Mouse (Mus musculus): ENCODE data around the gene Map4k2. TPM values are rescaled to one million over a fixed set of nuclear protein-coding genes. Genes with fewer than 3 reads are reported as not detected.

Map4k2 gene
- polyA plus RNA-seq (2015; fragmentation: Nextera tagmentation; extraction: Ambion mirVana): 4.4 and 4.9 TPM in 2 replicates

DNA sequence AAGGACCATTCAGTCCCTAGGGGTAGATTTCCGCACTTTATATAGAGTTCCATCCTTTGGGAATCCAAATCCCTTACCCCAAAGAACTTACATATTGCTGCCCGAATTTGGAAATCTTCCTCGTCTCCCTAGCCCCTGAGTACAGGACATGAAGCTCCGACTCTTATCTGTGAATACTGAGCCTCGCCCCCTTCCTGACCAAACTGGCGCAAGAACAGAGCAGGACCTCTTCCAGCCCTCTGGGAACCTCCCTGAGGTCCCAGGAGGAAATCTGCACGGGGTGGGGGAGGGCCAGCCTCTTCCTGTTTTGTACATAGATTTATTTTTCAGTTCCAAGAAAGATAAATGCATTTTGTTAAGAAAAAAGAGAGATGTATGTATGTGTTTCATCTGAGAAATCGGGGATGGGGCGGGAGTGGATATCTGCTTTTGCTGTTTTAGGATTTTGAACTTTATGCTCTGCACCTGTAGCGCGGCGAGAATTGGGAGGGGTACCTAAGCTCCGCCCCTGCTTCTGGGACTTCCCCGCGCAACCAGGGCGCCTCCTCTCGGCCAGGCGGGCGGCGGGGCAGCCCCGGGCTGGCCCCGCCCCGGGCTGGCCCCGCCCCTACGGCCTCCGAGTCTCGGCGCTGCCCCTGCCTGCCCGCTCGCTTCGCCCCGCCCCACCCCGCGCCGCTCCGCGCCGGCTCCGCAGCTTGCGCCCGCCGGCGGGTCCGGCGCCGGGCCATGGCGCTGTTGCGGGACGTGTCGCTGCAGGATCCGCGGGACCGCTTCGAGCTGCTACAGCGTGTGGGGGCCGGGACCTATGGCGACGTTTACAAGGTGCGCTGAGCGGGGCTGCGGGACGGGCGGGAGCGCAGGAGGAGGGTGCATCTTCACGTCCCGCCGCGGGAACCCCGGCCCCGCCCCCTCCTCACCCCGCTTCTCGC is at the start of gene Map4k2:
Map4k2 (plus strand) TSS at position 612 of the 929 bp plus-strand sequence.

DNA sequence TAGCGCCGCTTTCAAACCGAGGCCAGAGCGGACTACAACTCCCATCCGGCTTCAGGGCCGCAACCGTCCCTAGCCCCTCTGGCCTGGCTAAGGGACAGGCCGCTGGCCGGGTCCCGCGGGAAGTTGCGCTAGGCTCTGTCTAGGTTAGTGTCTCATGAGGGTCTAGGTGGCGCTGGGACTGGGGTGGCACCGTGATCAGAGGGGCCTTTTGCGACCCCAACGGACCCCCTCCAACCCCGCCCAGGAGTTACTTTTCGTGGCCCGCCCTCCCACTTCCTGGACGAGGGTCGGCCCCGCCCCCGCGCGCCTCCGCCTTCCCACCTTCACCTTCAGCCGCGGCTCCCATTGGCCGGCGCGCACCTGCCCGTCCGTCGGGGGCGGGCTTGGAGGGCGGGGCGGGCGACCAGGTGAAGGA is 34.8 kb upstream of the Map4k2 start, which contains the start of gene Cdc42bpg:
Cdc42bpg (plus strand) TSS at position 320 of the 415 bp plus-strand sequence.

DNA sequence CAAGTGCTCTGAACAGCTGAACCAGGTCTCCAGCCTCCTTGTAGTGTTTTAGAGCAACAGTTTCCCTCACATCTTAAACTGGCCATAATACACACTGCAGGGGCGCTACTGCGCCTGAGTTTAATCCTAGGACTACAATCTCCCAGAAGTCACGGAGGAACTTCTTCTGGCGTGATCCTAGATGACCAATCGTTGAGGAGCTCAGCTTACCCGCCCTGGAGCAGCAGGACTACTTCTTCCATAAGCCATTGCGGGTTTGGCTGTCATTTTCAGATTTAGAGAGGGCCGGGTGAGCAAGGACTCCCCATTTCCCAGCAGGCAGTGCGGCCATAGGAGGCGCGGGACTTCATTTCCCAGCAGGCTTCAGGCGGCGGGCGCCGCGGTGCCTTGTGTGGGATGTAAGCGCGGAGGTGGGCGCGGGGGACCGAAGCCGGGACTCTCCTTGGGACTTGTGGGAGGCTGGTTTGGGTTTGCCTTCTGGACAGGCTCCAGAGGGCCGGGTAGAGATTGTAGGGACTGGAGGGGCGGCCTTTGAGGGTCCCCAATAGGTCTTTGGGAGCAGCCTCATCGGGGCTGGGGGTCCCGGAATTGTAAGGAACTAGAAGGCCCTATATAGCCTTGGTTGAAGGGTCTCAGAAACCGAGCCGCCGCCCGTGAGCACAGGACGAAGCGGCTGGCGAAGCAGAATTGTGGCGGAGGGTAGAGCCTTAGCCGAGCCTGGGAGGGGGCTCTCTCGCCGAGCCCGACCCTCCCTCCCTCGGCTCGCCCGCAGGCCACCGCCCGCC is 6.1 kb upstream of the Map4k2 start, which contains the start of gene Men1:
Men1 (plus strand) TSS at position 307 of the 785 bp plus-strand sequence.

DNA sequence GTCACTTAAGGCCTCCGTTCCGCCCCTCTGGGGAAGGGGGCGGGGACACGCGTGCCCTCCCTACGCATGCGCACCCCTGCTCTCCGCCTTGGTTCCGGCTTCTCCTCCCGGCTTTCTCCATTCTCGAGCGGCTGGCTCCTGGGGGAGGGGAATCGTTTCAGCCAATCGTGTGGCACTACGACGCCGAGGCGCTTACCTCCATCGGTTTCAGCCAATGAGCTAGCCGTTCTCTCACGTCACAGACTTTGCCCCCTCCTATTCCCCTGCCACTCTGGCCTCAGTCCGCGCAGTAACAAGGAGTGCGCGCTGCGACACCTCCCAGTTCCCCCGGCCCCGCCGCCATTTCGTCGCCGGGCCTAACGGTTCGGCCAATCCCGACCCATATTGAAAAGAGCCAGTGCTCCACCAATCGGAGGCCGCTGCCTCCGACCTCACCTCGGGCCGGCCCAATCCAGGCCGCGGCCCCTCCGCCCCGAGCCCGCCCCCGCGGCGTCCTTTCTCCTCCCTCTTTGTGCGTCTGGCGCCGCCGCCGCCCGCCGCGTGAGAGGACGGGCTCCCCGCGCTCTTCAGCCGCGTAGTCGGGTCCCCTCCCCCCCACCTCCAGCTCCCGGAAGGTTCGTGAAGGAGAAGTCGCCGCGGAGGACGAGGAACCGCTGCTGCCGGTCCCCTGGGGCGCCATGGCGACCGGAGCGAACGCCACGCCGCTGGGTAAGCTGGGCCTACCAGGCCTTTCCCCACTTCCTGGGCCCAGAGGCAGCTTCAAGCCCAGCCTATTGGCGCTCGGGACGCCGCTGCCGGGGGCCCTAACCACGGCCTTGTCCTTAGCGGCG is 22.7 kb downstream of the Map4k2 start, which contains the start of gene Sf1:
Sf1 (plus strand) TSS at position 280 of the 830 bp plus-strand sequence.

DNA sequence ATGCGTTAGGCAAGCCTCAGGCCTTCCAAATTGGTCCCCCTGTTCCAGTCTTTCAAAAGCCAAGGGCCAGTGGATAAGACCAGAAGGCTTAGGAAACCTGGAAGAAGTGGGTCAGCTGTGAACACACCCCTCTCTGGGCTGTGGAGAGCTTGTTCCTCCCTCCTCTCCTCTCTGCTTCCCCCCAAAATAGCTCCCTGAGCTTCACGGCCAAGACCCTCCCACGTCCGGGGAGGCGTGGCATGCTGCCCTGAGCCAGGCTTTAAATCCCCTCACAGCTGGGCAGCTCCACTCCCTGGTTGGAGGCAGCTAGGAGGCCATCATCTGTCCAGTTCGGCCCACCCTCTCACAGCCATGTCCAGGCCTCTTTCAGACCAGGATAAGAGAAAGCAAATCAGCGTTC is 43.2 kb downstream of the Map4k2 start, which contains the start of gene Pygm:
Pygm (plus strand) TSS at position 272 of the 400 bp plus-strand sequence.

DNA sequence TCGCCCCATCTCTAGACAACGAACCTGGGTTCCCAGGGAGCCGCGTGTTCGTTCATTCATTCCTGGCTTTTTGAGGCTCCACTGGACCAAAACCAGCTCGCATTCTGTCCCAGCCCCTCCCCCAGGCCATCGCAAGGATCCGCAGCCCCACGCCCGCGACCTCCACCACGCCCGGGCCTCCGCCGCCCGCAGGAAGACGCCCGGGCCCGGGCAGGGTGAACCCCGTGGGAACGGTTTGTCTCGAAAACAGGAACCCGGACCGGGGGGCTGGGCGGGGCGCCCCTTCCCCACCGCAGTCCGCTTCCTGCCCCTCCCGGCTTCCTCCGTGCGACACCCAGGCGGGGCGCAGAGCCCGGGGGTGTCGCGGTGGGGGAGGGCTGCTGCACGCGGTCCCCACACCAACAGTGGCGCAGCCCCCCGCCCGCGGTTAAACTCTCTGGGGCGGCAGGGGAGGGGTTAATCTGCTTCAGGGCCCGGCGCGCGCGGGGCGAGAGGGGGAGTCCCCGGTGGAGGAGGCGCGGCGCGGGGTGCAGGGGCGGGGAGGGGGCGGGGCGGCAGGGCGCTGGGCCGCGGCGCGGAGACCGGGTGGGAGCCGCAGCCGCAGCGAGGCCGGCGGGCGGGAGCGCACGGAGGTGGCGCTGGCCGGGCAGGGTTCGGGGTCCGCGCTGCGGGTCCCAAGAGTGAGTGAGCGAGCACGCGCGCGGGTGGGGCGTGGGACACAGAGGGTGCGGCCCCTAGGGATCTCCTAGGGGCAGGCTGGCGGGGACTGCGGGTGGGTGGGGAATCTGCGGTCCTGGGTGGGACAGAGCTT is 58.6 kb downstream of the Map4k2 start, which contains the start of gene Rasgrp2:
Rasgrp2 (plus strand) TSS at position 56 of the 811 bp plus-strand sequence.

Small RNA genes within 50 kb of the gene (microRNA-seq; reads per million reads assigned to microRNA genes)
- gene Mir6989: 0.10 to 0.64 reads per million in 2 experiments

Other genes with a start within 250 kb of the Map4k2 start
- gene AC131692.1, start 246.7 kb upstream of the Map4k2 start, polyA plus RNA-seq (2015; fragmentation: Nextera tagmentation; extraction: Ambion mirVana): not detected in 2 replicates
- gene Naaladl1, start 235.4 kb upstream of the Map4k2 start, polyA plus RNA-seq (2015; fragmentation: Nextera tagmentation; extraction: Ambion mirVana): 0.06 and 0.17 TPM in 2 replicates
- 27.7 and 29.1 TPM in 2 replicates for gene Sac3d1, start 222.5 kb upstream of the Map4k2 start, polyA plus RNA-seq (2015; fragmentation: Nextera tagmentation; extraction: Ambion mirVana)
- 19.0 and 19.4 TPM in 2 replicates for gene Snx15, start 212.8 kb upstream of the Map4k2 start, polyA plus RNA-seq (2015; fragmentation: Nextera tagmentation; extraction: Ambion mirVana)
- gene Batf2, start 200.2 kb upstream of the Map4k2 start, polyA plus RNA-seq (2015; fragmentation: Nextera tagmentation; extraction: Ambion mirVana): 0.27 and 0.34 TPM in 2 replicates
- gene Arl2, start 199.6 kb upstream of the Map4k2 start, polyA plus RNA-seq (2015; fragmentation: Nextera tagmentation; extraction: Ambion mirVana): 103 and 109 TPM in 2 replicates
- not detected in 2 replicates for gene Majin, start 156.7 kb upstream of the Map4k2 start, polyA plus RNA-seq (2015; fragmentation: Nextera tagmentation; extraction: Ambion mirVana)
- not detected in 2 replicates for gene Gpha2, start 114.8 kb upstream of the Map4k2 start, polyA plus RNA-seq (2015; fragmentation: Nextera tagmentation; extraction: Ambion mirVana)
- 14.8 and 16.1 TPM in 2 replicates for gene Ppp2r5b, start 105.3 kb upstream of the Map4k2 start, polyA plus RNA-seq (2015; fragmentation: Nextera tagmentation; extraction: Ambion mirVana)
- gene Atg2a, start 99.5 kb upstream of the Map4k2 start, polyA plus RNA-seq (2015; fragmentation: Nextera tagmentation; extraction: Ambion mirVana): 4.6 and 5.9 TPM in 2 replicates
- 59.1 and 78.1 TPM in 2 replicates for gene Ehd1, start 64.4 kb upstream of the Map4k2 start, polyA plus RNA-seq (2015; fragmentation: Nextera tagmentation; extraction: Ambion mirVana)
- gene Cdc42bpg, start 34.7 kb upstream of the Map4k2 start, polyA plus RNA-seq (2015; fragmentation: Nextera tagmentation; extraction: Ambion mirVana): 0.41 and 0.46 TPM in 2 replicates
- gene Men1, start 6.2 kb upstream of the Map4k2 start, polyA plus RNA-seq (2015; fragmentation: Nextera tagmentation; extraction: Ambion mirVana): 18.5 and 21.1 TPM in 2 replicates
- 45.9 and 50.2 TPM in 2 replicates for gene Sf1, start 22.6 kb downstream of the Map4k2 start, polyA plus RNA-seq (2015; fragmentation: Nextera tagmentation; extraction: Ambion mirVana)
- 1,248 and 1,567 TPM in 2 replicates for gene Pygm, start 43.3 kb downstream of the Map4k2 start, polyA plus RNA-seq (2015; fragmentation: Nextera tagmentation; extraction: Ambion mirVana)
- 77.1 and 83.7 TPM in 2 replicates for gene Rasgrp2, start 58.2 kb downstream of the Map4k2 start, polyA plus RNA-seq (2015; fragmentation: Nextera tagmentation; extraction: Ambion mirVana)
- gene Nrxn2, start 77.6 kb downstream of the Map4k2 start, polyA plus RNA-seq (2015; fragmentation: Nextera tagmentation; extraction: Ambion mirVana): 0.54 and 0.63 TPM in 2 replicates
- not detected in 2 replicates for gene Slc22a12, start 201.9 kb downstream of the Map4k2 start, polyA plus RNA-seq (2015; fragmentation: Nextera tagmentation; extraction: Ambion mirVana)